Mouse (Mus musculus): Measurements from ENCODE around the gene Tfpi. TPM values are rescaled to one million over a fixed set of nuclear protein-coding genes. Genes with fewer than 3 reads are reported as not detected.

Gene Tfpi
- total and polyA plus RNA-seq, 3 experiments = 0.17 to 0.46 TPM; not detected in 1

DNA sequence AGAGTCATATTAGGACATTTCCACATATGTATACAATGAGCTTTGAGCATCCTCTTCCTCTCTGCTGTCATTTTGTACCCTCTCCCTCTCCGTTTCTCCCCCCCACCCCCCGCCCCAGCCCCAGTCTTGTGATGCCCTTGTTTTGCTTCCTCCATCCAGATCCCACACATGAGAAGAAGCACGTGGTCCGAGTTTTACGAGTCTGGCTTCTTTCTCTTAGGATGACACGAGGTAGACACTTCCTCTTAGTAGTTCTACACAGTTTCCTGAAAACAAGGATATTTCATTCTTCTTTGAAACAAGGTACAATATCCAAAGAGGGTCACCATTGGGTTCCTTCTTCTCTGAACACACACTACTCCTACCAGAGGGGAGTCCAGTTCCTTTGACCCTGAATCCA lies 47.4 kb upstream of the Tfpi start:
- dilution Hi-C loops (cut with MboI; ENCODE audit: extremely low pct_ligation_motif_present, extremely low pct_unique_long_range_greater_than_20kb, low sequenced_read_pairs) = no loop called here
- peaks cover under 1 to 2% of the 10 kb centered on the region in 2 experiments; a peak in 1 of 4 replicates for H3K4me1 ChIP-seq (ENCODE audit: control insufficient read depth in 1 of 2, insufficient read depth in 2 of 2)
- H3K79me2 ChIP-seq (replicated peaks; ENCODE audit: control insufficient read depth, extremely low read depth, insufficient read depth, poor library complexity, severe bottlenecking) = no peaks in the 10 kb centered on the region
- H3K4me2 ChIP-seq (ENCODE audit: insufficient read depth, low read depth, poor library complexity, severe bottlenecking) = no peak overlapping the region
- H3K4me3 ChIP-seq (replicated peaks in 1 of 3; ENCODE audit: low read depth in 2 of 3, low read length in 2 of 3, poor library complexity in 1 of 3) = no peak overlapping the region
- H3K27ac ChIP-seq (ENCODE audit: insufficient read depth, low read depth) = no peak overlapping the region
- in situ Hi-C loops (cut with MboI; ENCODE audit: low pct_ligation_motif_present, low pct_unique_long_range_greater_than_20kb, low sequenced_read_pairs) = no loop called here
- TF ChIP-seq MYC (IDR thresholded peaks at IDR 0.05; ENCODE audit: low read depth, low read length) (no peak), MAZ (IDR thresholded peaks at IDR 0.05; ENCODE audit: low read depth, low read length) (no peak), POLR2AphosphoS2 (IDR thresholded peaks at IDR 0.05; ENCODE audit: low read depth, low read length) (no peak)
- no peaks in the 10 kb centered on the region for H3K27me3 ChIP-seq (replicated peaks)
- H3K36me3 ChIP-seq (replicated peaks in 1 of 2; ENCODE audit: control insufficient read depth in 1 of 2, insufficient read depth in 1 of 2, low read length in 1 of 2) = no peaks in the 10 kb centered on the region
- no peaks in the 10 kb centered on the region for H3K9me3 ChIP-seq (replicated peaks; ENCODE audit: low read length)
- H3K9ac ChIP-seq (ENCODE audit: insufficient read depth, low read depth) = no peak overlapping the region
- no peak for DNase-seq (ENCODE audit: extremely low read depth)

DNA sequence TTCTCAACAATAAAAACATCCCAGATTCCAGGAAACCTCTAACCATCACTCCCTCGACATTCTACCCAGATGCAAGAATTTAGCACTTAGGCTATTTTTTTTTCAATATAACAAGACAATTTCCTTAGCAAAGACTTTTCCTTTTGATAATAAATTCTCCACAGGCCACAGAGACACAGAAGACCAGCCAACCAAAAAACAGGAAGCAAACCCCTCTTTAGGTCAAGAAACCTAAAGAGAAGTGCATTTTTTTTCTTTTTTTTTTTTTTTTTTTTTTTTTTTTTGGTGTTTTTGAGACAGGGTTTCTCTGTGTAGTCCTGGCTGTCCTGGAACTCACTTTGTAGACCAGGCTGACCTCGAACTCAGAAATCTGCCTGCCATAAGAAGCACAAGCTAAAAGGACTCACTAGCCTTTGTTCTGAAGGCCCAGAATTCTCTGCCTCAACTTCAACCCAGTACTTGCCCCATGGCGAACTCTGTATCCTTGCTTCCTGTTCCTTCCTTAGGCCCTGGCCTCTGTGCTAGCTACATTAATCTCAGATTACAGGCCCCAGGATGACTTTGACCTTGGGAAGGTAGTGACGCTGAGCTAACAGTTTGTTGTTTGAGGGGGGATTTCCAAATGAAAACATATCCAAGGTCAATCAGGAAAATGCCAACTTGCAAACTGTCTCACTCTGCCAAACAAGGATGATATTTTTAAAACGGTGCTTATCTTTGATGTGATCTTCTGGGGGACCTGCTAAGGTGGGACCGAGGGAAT lies 46.7 kb upstream of the Tfpi start:
- H3K9me3 ChIP-seq (replicated peaks; ENCODE audit: low read length) = no peaks in the 10 kb centered on the region
- H3K4me1 ChIP-seq (ENCODE audit: control insufficient read depth in 1 of 2, insufficient read depth in 2 of 2) = 0 out of 4 replicates have a peak, but pooled peaks cover 0 to 2% of the 10 kb centered on the region in 2 experiments
- no peaks in the 10 kb centered on the region for H3K27me3 ChIP-seq (replicated peaks)
- no peak overlapping the region for H3K9ac ChIP-seq (ENCODE audit: insufficient read depth, low read depth)
- DNase-seq (ENCODE audit: extremely low read depth) = no peak
- H3K4me2 ChIP-seq (ENCODE audit: insufficient read depth, low read depth, poor library complexity, severe bottlenecking) = no peak overlapping the region
- no peaks in the 10 kb centered on the region for H3K36me3 ChIP-seq (replicated peaks in 1 of 2; ENCODE audit: control insufficient read depth in 1 of 2, insufficient read depth in 1 of 2, low read length in 1 of 2)
- no peaks in the 10 kb centered on the region for H3K79me2 ChIP-seq (replicated peaks; ENCODE audit: control insufficient read depth, extremely low read depth, insufficient read depth, poor library complexity, severe bottlenecking)
- dilution Hi-C loops (cut with MboI; ENCODE audit: extremely low pct_ligation_motif_present, extremely low pct_unique_long_range_greater_than_20kb, low sequenced_read_pairs) (no loop called here), in situ Hi-C loops (cut with MboI; ENCODE audit: low pct_ligation_motif_present, low pct_unique_long_range_greater_than_20kb, low sequenced_read_pairs) (no loop called here)
- H3K27ac ChIP-seq (ENCODE audit: insufficient read depth, low read depth) = no peak overlapping the region
- peak; percentile 61 for TF ChIP-seq ZNF384 (IDR thresholded peaks at IDR 0.05; ENCODE audit: low read depth, low read length)
- no peak for TF ChIP-seq JUND (conservative IDR thresholded peaks at IDR 0.05; ENCODE audit: low read depth, low read length)
- no peak overlapping the region for H3K4me3 ChIP-seq (replicated peaks in 1 of 3; ENCODE audit: low read depth in 2 of 3, low read length in 2 of 3, poor library complexity in 1 of 3)

DNA sequence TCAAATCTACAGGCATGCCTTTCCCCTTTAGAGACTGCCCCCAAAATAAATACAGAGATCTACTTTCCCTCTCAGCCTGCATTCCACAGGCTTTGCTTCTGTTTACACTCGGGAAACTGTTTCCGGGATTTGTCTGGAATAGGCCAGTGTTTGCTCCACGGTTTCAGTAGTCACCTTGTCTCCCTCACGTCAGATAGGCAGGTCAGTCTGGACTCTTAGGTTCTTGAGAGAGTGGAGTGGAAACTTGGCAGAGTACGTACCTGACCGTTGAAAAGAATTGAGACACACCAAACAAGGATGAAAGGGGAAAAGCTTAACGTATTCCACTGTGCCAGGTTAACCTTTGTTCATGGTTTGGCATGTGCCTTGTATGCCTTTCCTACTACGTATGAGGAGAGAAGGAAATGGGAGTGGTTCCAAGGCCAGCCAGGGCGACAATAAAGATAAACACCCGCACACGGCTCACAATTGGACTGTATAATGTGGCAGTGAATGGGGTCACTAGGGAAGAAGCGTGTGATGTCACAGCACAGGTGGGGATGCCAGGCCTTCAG lies 43.0 kb upstream of the Tfpi start:
- Histone ChIP-seq H3K4me3 (replicated peaks in 1 of 3; ENCODE audit: low read depth in 2 of 3, low read length in 2 of 3, poor library complexity in 1 of 3) (no peak overlapping the region), H3K9me3 (replicated peaks; ENCODE audit: low read length) (peaks cover 3% of the 10 kb centered on the region), H3K4me2 (ENCODE audit: insufficient read depth, low read depth, poor library complexity, severe bottlenecking) (no peak overlapping the region), H3K9ac (ENCODE audit: insufficient read depth, low read depth) (no peak overlapping the region), H3K36me3 (replicated peaks in 1 of 2; ENCODE audit: control insufficient read depth in 1 of 2, insufficient read depth in 1 of 2, low read length in 1 of 2) (no peaks in the 10 kb centered on the region), H3K4me1 (ENCODE audit: control insufficient read depth in 1 of 2, insufficient read depth in 2 of 2) (0 out of 4 replicates have a peak, but pooled peaks cover 0 to 2% of the 10 kb centered on the region in 2 experiments), H3K27ac (ENCODE audit: insufficient read depth, low read depth) (no peak overlapping the region), H3K27me3 (replicated peaks) (no peaks in the 10 kb centered on the region), H3K79me2 (replicated peaks; ENCODE audit: control insufficient read depth, extremely low read depth, insufficient read depth, poor library complexity, severe bottlenecking) (no peaks in the 10 kb centered on the region)
- in situ Hi-C loops (cut with MboI; ENCODE audit: low pct_ligation_motif_present, low pct_unique_long_range_greater_than_20kb, low sequenced_read_pairs) (no loop called here), dilution Hi-C loops (cut with MboI; ENCODE audit: extremely low pct_ligation_motif_present, extremely low pct_unique_long_range_greater_than_20kb, low sequenced_read_pairs) (no loop called here)
- DNase-seq (ENCODE audit: extremely low read depth) = no peak
- no peak for TF ChIP-seq JUN (IDR thresholded peaks at IDR 0.05; ENCODE audit: insufficient read depth, low read depth, low read length)

Data from CH12.LX (cell line).